Mouse (Mus musculus) left cerebral cortex, postnatal 10 days (tissue): ENCODE data around the gene Ckap5. TPM values are rescaled to one million over a fixed set of nuclear protein-coding genes. Genes with fewer than 3 reads are reported as not detected.

Experiments used
- DNase-seq, 2 experiments: peaks; one replicate each; pipeline ENCODE4 v3.0.0; 2021 to 2022; ENCODE audit warnings: low spot score in 2 of 2, mixed read lengths in 1 of 2; ENCODE audit errors: extremely low spot score in 1 of 2
- intact Hi-C: fragments of 180-260 bp; cut with DNase I; formaldehyde crosslinking; loops from one replicate; pipeline ENCODE4 v1.15.1; 2025
- total RNA-seq, 2 experiments: library from RNA; stranded (reverse); gene quantifications; 2 replicates each; pipeline ENCODE4 v1.2.3; 2021

Ckap5 gene
- total RNA-seq, 2 experiments from 2014 or later, result 130 to 145 TPM

GRCm38 (mm10) chr2:91649152-91649551 is 122.6 kb downstream of the Ckap5 start:
- DNase-seq, result no peak
- intact Hi-C loops, result no loop called here

GRCm38 (mm10) chr2:91649553-91650359 is 123.2 kb downstream of the Ckap5 start, which contains the start of the genes Zfp408 and Arhgap1:
TSS of gene Zfp408 (minus strand) at chr2:91649791.
TSS of gene Arhgap1 (plus strand) at chr2:91649860.
- peak; percentile 98 for DNase-seq

GRCm38 (mm10) chr2:91650360-91650995 is 123.9 kb downstream of the Ckap5 start:
- intact Hi-C loops, result no loop called here
- DNase-seq, result no peak

More at GRCm38 (mm10) chr2:91649553-91650359, 123.2 kb downstream of the Ckap5 start, which contains the start of the genes Zfp408 and Arhgap1:
- intact Hi-C loops, result no loop called here

- intact Hi-C loops, result no loop called here
- no peak for DNase-seq
Measured at GRCm38 (mm10) chr2:91651458-91652258, 125.1 kb downstream of the Ckap5 start.

GRCm38 (mm10) chr2:91652863-91653262 is 126.3 kb downstream of the Ckap5 start:
- intact Hi-C loops, result no loop called here

GRCm38 (mm10) chr2:91655388-91655787 is 128.8 kb downstream of the Ckap5 start:
- DNase-seq, result no peak
- intact Hi-C loops, result no loop called here

More at GRCm38 (mm10) chr2:91652863-91653262, 126.3 kb downstream of the Ckap5 start:
- no peak for DNase-seq

GRCm38 (mm10) chr2:91655827-91656226 is 129.3 kb downstream of the Ckap5 start:
- intact Hi-C loops, result no loop called here
- no peak for DNase-seq

- no peak for DNase-seq
- intact Hi-C loops, result no loop called here
Measured at GRCm38 (mm10) chr2:91656774-91657173, 130.2 kb downstream of the Ckap5 start.

- intact Hi-C loops, result no loop called here
- no peak for DNase-seq
Measured at GRCm38 (mm10) chr2:91659657-91660056, 133.1 kb downstream of the Ckap5 start.

- intact Hi-C loops, result no loop called here
Measured at GRCm38 (mm10) chr2:91660981-91661380, 134.4 kb downstream of the Ckap5 start.

GRCm38 (mm10) chr2:91664780-91665179 is 138.2 kb downstream of the Ckap5 start:
- intact Hi-C loops, result no loop called here
- DNase-seq, result no peak

More at GRCm38 (mm10) chr2:91660981-91661380, 134.4 kb downstream of the Ckap5 start:
- no peak for DNase-seq

- intact Hi-C loops, result no loop called here
- DNase-seq, result no peak
Measured at GRCm38 (mm10) chr2:91666386-91666910, 139.9 kb downstream of the Ckap5 start.

GRCm38 (mm10) chr2:91667747-91668146 is 141.2 kb downstream of the Ckap5 start:
- intact Hi-C loops, result no loop called here
- DNase-seq, result no peak

- intact Hi-C loops, result no loop called here
- no peak for DNase-seq
Measured at GRCm38 (mm10) chr2:91669326-91669725, 142.8 kb downstream of the Ckap5 start.

- DNase-seq, result no peak
- intact Hi-C loops, result loop anchor here (10.0 kb wide), 1 partner anchor 255 kb away; the partner anchor contains the start of gene Chrm4
Measured at GRCm38 (mm10) chr2:91670038-91670437, 143.5 kb downstream of the Ckap5 start.
